Mouse (Mus musculus) gastrocnemius, adult 18-20 months (tissue): ENCODE data around the gene Higd1b. TPM values are rescaled to one million over a fixed set of nuclear protein-coding genes. Genes with fewer than 3 reads are reported as not detected.

ENCODE experiments used
- DNase-seq: peaks from one replicate; pipeline ENCODE4 v3.0.0; 2021; ENCODE audit warnings: low spot score
- long read RNA-seq, 2 experiments: library from polyadenylated mRNA; stranded (forward); transcript quantifications; one replicate each; pipeline ENCODE4 v2.0.0; 2021
- total RNA-seq, 2 experiments: library from RNA; stranded (reverse); gene quantifications; 2 replicates each; pipeline ENCODE4 v1.2.3; 2021

Higd1b gene
- 1 to 10 TPM; 2.4 to 3.1 TPM for total RNA-seq
- long read RNA-seq, experiment 1, partial matches to known transcripts: 0 of 3 reads
- long read RNA-seq, experiment 1, other reads (novel, unspliced or antisense): 0 of 3 reads
- long read RNA-seq, experiment 2, partial matches to known transcripts: 1 of 4 reads
- long read RNA-seq, experiment 2, other reads (novel, unspliced or antisense): 0 of 4 reads

GRCm38 (mm10) chr11:102835549-102835948 is at the start of gene Higd1b:
Gene Higd1b, plus strand, starts transcription at chr11:102835849.
- no peak for DNase-seq

GRCm38 (mm10) chr11:102787688-102788177 is 47.9 kb upstream of the Higd1b start:
- DNase-seq: no peak

- peak; percentile 52 for DNase-seq
These were observed 43.8 kb upstream of the Higd1b start for GRCm38 (mm10) chr11:102791682-102792445.

GRCm38 (mm10) chr11:102794157-102794556 is 41.5 kb upstream of the Higd1b start:
- no peak for DNase-seq

- DNase-seq: no peak
These were observed 32.2 kb upstream of the Higd1b start for GRCm38 (mm10) chr11:102803453-102803852.

GRCm38 (mm10) chr11:102808246-102808645 is 27.4 kb upstream of the Higd1b start:
- DNase-seq: no peak

GRCm38 (mm10) chr11:102810721-102811485 is 24.7 kb upstream of the Higd1b start:
- DNase-seq: no peak

GRCm38 (mm10) chr11:102814881-102815280 is 20.8 kb upstream of the Higd1b start:
- DNase-seq: no peak

GRCm38 (mm10) chr11:102818121-102819020 is 17.3 kb upstream of the Higd1b start:
- DNase-seq: no peak

GRCm38 (mm10) chr11:102819021-102819782 is 16.4 kb upstream of the Higd1b start, which contains the start of gene Gjc1:
Gene Gjc1, minus strand, starts transcription at chr11:102819700.
- DNase-seq: peak; percentile 39

GRCm38 (mm10) chr11:102819783-102820385 is 15.8 kb upstream of the Higd1b start:
- no peak for DNase-seq

GRCm38 (mm10) chr11:102820432-102820831 is 15.2 kb upstream of the Higd1b start:
- DNase-seq: no peak

GRCm38 (mm10) chr11:102821231-102821630 is 14.4 kb upstream of the Higd1b start:
- DNase-seq: no peak

- no peak for DNase-seq
These were observed 9.2 kb upstream of the Higd1b start for GRCm38 (mm10) chr11:102826476-102826875.

GRCm38 (mm10) chr11:102827097-102827496 is 8.6 kb upstream of the Higd1b start:
- DNase-seq: no peak

- DNase-seq: no peak
These were observed 5.4 kb upstream of the Higd1b start for GRCm38 (mm10) chr11:102830276-102830675.

GRCm38 (mm10) chr11:102832700-102833297 is 2.9 kb upstream of the Higd1b start:
- no peak for DNase-seq

- no peak for DNase-seq
These were observed 1.4 kb upstream of the Higd1b start for GRCm38 (mm10) chr11:102834219-102834618.

- DNase-seq: no peak
These were observed 497 bp downstream of the Higd1b start for GRCm38 (mm10) chr11:102836146-102836545.
